Mouse (Mus musculus): ENCODE results near the gene Col15a1. TPM values are rescaled to one million over a fixed set of nuclear protein-coding genes. Genes with fewer than 3 reads are reported as not detected.

The Col15a1 gene
- total RNA-seq (2021) = 1 to 10 TPM; 2.4 to 4.6 TPM
- long read RNA-seq = 0 reads

DNA sequence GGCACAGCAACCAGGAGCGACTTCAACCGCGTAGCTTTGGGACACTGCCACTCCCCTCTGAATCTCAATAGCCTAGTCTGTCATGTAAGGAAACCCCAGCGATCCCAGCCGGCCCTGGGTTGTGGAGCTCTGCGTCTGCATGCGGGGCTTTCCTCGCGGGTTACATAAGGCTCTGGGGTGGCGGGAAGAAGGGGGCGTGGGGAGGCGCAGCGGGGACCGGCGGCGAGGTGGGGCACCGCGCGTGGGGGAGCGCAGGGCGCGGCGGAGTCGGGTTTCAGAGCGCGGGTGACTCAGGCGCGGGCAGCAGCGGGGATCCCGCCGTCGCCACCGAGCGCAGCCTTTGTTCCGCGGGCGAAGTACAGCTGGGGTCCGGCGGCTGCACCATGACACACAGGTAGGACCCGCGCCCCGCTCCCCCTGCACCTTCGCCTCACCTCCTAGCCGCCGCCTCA lies at the start of gene Col15a1:
Gene Col15a1, plus strand, starts transcription at position 193 of the 452 bp plus-strand sequence.
- no peak for DNase-seq (ENCODE audit: low spot score in 2 of 2)

DNA sequence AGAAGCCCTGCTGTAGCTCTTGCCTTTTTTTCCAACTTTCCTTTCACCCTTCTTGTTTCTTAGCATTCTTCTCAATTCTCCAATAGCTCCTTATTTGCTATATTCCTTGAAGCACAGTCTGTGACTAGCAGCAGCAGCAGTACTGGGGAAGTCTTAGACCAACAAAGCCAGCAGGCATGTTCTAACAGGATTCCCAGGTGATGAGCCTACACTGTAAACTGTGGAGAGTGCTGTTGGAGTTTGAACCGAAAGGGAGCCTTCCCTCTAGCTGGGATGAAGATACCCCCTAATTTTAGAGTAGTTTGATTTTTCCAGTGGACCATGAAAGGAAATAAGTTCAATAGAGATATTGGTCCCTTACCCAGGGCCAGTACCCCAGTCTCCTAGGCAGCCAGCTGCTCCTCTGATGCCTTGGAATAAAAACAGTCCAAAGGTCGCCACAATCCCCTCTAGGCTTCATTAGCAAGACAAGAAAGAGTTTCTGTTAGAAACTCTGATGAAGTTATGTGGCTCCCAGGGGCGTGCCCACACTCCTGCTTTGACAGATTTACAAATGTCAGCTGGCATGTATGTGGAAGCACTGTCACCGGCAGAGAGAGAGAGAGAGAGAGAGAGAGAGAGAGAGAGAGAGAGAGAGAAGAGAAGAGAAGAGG lies 46.7 kb upstream of the Col15a1 start:
- no peak for DNase-seq (ENCODE audit: low spot score in 2 of 2)

DNA sequence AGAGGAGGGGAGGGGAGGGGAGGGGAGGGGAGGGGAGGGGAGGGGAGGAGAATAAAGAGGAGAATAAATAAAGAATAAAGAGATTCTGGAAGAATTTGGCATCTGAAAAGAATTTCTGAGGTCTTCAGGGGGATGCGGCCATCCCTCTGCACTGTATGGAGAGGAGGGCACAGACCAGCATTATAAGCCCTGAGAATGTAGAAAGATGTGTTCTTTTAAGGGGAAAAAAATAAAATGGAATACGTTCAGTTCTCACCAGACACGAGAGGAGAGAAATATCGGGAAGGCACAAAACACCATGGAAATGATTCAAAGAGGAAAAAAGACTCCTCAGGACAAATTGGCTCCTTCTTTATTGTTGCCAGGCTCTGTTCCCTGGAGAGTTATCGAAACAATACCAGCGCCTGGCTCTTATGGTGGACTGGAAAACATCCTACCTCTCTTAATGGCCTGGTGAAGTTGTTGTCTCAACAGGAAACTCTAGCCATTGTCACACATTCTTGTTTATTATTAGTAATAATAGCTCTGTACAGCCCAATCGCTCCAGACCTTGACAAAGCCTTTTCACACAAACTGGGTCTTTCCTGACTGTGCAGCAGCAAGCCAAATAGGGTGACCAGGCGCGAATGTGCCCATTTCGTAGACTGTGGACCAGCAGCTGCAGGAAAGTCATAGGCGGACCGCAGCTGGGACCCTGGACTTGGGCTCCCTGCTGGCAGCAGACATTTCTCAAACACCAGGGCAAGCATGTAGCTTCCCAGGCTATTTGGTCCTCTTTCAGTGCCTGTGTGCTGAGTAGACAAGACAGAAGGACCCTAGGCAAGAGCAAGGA lies 46.0 kb upstream of the Col15a1 start:
- no peak for DNase-seq (ENCODE audit: low spot score in 2 of 2)

DNA sequence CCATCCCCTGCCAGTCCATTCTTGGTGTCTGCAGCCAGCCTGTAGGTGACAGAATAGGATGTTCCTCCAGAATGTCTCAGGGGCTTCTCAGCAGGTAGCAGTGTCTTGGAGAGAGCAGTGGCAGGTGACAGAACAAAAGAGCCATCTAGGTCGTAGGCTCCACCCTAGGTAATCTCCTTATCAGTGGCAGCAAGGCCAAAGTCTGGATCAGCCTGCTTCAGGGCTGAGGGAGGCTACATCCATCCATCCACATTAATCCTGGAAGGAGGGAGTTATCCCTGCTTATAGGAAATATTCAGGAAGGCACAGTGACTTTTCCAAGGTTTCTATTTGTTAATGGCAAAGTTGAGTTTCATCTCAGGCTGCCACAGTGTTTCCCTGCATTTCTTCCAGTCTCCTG lies 35.6 kb upstream of the Col15a1 start:
- no peak for DNase-seq (ENCODE audit: low spot score in 2 of 2)

DNA sequence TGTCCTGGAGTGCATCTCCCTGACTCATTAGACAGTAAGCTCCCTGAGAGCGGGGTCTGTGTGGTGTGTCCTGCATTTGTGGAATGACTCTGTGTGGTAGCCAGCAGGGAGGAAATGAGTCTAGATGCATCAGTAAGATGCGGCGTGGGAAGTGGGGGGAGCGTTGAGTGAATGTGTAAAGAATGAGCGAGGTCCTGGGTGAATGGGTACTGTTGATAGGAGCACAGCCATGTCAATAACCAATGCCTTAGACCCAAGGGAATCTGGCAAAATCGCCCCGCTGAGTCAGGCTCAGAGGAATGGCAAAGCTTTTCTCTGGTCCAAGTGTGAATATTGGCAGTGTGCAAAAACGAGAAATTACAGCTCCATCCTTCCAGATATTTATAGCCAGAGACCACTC lies 30.9 kb upstream of the Col15a1 start:
- DNase-seq (ENCODE audit: low spot score in 2 of 2) = no peak

DNA sequence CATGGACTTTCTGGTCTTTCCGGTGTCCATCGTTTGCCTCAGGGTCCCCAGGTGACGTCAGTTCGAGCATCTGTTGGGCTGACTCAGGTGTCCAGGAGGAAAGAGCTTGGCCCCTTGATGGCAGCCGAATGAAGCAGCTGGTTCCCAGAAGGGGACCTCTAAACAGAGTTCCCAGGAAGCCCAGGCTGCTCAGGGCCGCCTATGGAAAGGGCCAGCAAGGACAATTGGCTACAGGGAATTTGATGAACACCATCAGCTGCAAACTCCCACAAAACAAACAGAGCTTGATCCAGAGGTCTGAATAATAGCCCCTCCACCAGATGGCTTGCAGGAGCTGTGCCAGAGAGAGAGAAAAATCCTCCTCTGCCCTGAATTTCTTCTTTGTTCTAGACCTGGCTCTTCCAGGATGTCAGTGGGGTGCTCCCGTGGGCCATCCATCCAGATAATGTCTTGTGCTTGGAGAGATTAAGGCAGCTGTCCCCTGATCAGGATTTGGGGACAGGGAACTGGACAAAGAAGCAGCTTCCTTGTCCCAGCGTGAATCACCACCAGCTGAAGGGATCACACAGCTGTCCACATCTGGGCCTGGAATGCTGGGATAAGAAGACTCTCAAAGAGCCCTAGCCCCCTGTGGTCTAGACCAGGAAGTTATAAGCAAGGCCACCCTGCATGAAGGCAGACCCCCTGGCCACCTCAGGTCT lies 29.6 kb upstream of the Col15a1 start:
- no peak for DNase-seq (ENCODE audit: low spot score in 2 of 2)

DNA sequence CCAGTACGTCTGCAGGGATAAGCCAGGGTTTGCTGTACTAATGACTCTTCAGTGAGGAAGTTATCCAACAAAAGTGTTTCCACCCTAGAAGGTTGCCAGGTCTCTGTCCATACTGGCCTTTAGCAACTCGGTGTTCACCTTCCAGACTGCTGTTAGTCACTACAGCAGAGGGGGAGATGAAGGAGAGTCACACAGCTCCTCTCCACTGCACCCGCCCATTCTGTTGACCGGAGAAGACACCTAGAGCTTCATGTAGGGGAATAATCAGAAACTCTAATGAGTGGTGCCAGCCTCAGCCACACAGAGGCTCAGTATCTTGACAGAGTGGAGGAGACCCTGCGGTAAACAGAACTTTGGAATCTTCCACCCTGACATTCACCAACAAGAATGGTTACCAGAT lies 28.4 kb upstream of the Col15a1 start:
- DNase-seq (ENCODE audit: low spot score in 2 of 2) = no peak

DNA sequence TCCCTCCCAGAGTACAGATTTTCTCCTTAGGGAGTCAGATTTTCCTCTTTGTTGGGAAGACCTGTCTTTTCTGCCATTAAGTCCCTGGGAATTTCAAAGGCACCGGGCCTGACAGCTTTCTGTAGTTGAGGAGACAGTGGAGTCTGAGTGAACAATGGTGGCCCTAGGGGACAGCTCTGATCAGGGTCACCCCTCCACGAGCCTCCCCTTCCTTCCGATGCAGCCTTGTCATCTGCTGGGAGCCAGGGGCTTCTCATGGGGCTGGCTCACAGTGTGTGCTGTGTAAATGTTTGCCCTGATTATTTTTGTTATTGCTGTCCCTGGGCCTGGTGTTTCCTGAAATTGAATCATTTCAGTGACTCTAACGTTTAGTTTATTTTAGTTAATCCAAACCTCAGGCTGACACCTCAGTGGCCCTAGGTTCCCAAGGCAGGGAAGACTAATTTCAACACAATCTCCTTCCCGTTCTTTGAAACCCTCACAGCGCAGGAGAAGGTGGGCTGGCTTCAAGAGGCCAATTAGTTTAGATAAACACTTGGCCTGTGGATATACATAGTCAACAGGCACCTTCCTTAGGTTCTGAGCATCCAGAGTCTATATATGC lies 23.8 kb upstream of the Col15a1 start:
- no peak for DNase-seq (ENCODE audit: low spot score in 2 of 2)

DNA sequence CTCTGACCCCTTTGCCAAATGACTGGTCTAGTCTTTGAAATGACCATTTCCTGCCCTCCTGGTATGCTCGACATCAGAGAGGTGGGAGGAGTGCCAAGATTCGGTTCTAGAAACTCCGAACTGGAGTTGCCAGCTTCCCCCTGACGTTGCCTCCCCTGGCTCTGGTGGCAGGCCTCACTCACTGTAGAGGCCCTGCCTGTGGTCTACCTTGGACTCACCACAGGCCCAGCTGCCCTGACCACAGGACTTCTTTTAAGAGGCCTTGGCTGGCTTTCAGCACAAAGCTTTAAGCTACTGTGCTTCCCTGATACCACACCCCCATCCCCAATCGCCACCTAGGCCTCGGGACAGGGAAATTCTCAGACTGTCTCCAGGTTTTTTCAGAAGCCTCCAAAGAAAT lies 21.4 kb upstream of the Col15a1 start:
- DNase-seq (ENCODE audit: low spot score in 2 of 2) = no peak

DNA sequence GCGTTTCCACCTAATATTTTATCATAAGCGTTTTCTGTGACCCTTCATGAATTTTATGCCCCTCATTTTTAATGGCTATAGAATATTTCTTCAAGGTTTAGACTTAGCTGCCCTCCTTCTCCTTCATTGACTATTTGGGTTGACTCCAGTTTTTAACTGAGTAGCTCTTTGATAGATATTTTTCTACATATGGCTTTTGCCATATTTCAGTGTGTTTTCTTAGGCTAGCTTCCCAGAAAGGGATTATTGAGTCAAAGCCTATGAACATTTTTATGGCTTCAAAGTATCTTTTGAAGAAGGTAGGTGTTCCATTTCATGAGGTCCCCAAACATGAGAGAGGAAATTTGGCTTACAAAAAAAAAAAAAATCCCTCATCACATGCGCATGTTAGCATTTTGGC lies 11.8 kb upstream of the Col15a1 start:
- DNase-seq (ENCODE audit: low spot score in 2 of 2) = no peak

DNA sequence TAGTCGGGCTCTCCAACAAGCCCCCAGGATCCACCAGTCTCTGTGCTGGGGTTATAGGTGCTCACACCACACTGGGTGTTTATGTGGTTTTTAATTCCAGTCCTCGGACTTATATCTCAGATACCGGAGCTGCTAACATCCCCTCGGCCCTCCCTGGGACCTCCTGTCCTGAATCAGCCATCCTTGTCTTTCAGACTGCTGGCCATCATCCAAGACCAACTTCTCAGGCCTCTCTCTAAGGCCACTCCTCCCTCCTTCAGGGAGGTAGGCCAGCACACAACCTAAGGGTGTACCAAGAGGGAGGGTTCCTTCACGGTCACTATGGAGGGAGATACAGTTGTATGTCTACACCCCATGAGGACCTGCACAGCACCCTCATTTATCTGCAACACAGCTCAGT lies 4.3 kb upstream of the Col15a1 start:
- no peak for DNase-seq (ENCODE audit: low spot score in 2 of 2)

DNA sequence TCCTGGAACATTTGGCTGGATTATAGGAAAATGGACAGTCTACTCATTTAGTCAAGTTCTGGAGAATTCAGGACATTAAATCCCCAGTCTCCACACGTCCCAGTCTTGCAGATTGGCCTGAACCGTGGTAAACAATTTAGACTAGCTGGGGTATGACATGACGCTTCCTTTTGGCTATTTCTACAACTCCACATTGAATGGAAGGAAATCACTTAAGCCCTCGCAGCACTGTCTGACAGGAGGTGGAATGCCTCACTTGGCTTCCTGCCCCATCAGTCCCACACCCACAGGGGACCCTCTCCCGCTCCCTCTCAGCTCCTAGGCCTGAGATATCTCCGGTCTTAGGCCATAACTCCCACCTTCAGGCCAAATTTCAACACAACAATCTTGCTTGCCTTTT lies 2.1 kb upstream of the Col15a1 start:
- DNase-seq (ENCODE audit: low spot score in 2 of 2) = no peak

DNA sequence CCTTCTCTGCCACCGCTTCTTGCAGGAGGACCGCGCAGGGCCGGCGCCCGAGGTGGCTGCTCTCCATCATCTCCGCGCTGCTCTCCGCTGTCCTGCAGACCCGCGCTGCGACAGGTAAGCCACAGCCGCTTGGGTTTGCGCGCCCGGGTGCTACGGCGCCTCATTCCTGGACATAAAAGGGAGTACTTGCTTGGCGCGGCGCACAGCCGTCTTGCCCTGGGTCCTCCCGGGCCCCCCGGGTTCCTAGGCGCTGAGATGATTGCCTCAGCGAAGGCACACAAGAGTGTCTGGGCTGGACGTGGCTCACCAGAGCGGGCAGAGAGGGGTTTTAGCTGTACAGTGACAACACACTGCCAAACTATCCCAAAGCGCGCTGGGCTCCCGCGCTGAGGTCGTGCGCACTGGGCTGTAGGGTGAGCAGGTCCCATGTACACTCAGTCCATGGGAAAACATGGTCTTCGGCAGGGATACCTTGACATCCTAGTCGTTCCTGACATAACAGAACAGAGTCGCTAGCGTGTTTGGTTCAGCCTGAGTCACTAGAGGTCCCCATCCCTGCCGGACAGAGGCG lies 545 bp downstream of the Col15a1 start:
- DNase-seq (ENCODE audit: low spot score in 2 of 2) = no peak

DNA sequence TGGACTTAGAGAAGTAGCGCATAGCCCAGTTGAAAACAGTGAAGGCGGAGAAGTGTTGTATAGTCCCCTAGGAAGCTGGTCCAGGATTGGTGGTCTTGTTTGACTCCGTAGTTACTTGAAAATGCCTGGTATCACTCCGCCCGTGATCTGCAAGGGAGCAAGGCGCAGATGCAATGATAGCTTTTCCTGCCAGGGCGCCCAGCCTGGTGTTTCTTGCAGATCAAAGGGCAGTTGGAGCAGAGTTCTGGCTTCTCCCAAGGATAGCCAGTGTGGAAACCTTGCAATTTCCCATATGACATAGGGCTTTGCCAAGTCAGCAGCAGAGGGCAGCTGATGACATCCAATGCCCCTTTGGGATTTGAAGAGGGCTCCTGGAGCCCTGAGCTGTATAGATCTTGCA lies 1.5 kb downstream of the Col15a1 start:
- no peak for DNase-seq (ENCODE audit: low spot score in 2 of 2)

DNA sequence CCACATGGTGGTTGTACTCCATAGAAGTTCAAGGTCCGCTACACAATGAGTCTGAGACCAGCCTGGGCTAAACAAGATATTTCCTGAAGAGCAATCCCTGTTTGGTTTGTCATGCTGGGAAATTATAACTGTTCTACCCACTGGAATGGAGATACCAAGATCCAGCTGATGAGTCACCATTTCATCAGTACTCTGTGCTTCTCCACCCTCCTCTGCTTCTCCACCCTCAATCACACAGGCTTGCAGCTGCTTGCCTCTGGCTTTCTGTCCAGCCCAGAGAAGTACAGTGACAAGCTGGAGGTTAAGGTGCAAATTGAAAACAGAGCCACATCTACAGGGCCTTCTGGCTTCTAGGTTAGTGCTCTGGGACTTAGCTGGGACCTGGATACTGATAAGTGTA lies 10.9 kb downstream of the Col15a1 start:
- DNase-seq (ENCODE audit: low spot score in 2 of 2) = no peak

DNA sequence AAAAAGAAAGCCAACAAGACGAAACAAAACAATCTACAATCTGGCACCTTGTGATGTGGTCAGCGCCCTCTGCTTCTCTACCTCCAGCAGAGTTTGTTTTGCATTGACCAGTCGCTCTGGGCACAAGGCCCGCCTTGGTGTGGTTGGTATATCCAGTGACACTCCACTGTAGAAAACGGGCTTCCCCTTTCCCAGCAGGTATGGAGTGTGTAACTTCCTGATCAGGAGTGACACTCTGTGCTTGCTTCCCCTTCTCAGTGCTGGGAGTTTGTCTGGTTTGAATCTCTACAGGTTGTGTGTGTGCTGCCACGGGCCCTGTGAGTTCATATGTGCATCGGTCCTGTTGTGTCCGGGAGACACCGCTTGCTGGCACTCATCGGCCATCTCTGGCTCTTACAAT lies 11.4 kb downstream of the Col15a1 start:
- DNase-seq (ENCODE audit: low spot score in 2 of 2) = no peak

DNA sequence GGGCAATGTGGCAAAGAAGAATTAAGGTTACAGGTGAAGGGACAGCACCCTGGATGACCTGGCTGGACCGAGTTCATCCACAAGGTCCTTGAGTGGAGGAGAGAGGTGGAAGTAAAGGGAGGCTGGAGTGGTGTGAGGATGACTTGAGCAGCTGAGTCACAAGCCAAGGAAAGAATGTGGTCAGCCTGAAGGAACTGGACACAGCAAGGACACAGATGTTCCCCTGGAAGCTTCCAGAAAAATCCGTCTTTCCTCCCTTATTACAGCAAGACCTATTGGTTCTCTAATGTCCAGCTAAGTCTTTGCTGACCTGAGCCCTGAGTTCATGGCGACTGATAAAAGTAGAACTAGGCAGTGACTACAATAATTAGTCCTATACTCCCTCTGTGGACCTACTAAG lies 12.6 kb downstream of the Col15a1 start:
- DNase-seq (ENCODE audit: low spot score in 2 of 2) = no peak

DNA sequence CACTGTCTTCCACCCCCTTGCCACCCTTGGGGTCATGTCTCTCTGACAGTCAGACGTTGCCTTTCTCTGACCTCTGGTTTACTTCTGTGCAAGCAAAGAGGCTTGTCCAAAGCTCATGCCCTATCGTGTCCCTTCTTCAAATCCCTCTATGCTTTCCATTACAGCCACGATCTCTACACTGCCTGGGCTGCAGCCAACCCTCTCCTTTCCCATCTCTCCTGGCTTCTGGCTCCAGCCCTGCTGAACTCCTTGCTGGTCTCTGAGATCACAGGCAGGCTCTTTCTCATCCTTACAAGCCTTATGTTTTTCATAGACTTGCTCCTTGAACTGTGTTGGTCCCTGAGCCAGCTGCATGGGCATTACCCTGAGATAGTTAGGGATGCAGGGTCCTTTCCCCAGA lies 14.2 kb downstream of the Col15a1 start:
- DNase-seq (ENCODE audit: low spot score in 2 of 2) = no peak

DNA sequence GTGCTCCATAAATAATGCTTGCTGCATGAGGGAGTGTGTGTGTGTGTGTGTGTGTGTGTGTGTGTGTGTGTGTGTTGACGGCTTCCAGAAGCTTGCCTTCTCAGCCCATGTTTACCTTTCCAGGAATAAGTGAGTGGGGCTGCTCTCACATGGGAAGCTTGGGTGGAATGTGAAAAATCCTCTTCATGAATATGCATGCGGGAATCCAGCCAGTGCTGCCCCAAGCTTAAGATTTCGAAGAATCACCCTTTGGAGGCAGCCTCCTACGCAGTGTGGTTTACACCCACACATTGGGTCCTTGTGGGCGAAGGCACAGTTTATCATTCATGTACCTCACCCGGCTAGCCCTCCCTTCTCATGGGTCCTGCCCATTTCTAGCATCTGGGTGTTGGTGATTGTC lies 18.0 kb downstream of the Col15a1 start:
- DNase-seq (ENCODE audit: low spot score in 2 of 2) = no peak

DNA sequence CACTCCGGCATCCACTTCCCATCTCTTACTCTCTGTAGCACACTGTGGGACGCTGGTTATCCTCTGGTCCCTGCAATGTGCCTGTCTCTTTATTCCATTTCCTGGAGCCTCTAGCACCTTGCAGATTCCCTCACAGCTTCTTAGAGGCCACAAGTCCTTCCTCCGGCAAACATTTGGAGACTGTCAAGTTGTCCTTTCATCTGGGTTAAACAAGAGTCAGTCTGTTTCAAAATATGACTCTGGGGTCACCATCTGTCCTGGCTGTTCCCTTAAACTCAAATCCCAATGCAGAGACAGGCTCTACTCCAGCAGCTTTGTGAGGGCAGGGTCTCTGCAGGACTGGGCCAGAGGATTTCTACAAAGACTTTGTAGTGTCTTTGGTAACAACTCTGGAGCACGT lies 19.1 kb downstream of the Col15a1 start:
- DNase-seq (ENCODE audit: low spot score in 2 of 2) = no peak

DNA sequence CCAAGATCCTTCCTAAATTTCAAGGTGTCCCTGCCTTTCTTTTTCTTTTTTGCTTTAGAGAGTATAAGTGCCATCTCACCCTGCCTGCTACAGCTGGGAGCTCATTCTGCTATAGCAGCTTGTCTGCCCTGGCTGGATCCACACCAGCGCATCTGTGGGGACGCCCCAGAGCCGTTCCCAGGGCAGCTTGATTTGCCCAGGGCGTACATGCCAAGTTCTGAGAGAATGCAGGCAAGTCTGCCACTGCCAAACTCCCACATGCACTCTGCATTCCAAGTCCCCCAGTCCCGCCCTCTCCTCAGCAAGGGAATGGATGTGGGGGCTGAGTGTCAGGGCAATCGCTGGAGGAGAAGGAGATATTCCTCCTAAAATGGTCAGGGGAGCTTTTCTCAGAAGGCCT lies 19.8 kb downstream of the Col15a1 start:
- peak; percentile 62 to 86 for DNase-seq (ENCODE audit: low spot score in 2 of 2)
